Mouse (Mus musculus): ENCODE measurements around the gene Alg11. TPM values are rescaled to one million over a fixed set of nuclear protein-coding genes. Genes with fewer than 3 reads are reported as not detected.

The Alg11 gene
- polyA plus RNA-seq, 1 experiment from 2014 or later = 8.7 TPM

- Histone ChIP-seq H3K9ac (replicated peaks) (no peak overlapping the region), H3K27ac (ENCODE audit: low read depth) (no peak overlapping the region), H3K36me3 (replicated peaks; ENCODE audit: insufficient read depth, low read length) (peaks cover 2% of the 10 kb centered on the region; the same call in 1 of the 2 replicates), H3K4me2 (ENCODE audit: low read depth, low read length) (no peak overlapping the region), H3K4me1 (ENCODE audit: insufficient read depth) (no peaks in the 10 kb centered on the region; the same call in 1 of the 2 replicates), H3K9me3 (ENCODE audit: low read length) (no peaks in the 10 kb centered on the region), H3K27me3 (ENCODE audit: insufficient read depth, low read length) (no peaks in the 10 kb centered on the region), H3K4me3 (ENCODE audit: low read depth, low read length) (no peak overlapping the region)
- WGBS (ENCODE audit: insufficient replicate concordance) = 78% methylated on average over 3 of the region's 3 CpGs
- peak; percentile 29 for DNase-seq
- no peak for TF ChIP-seq EP300 (IDR thresholded peaks at IDR 0.05; ENCODE audit: low read depth)
- TF ChIP-seq CTCF (IDR thresholded peaks at IDR 0.05; ENCODE audit: low read depth) = peak; percentile 52
- ATAC-seq = peak; percentile 45; the same call in 1 of the 2 replicates
Measured at GRCm38 (mm10) chr8:22028973-22029372, 31.5 kb upstream of the Alg11 start.

DNA sequence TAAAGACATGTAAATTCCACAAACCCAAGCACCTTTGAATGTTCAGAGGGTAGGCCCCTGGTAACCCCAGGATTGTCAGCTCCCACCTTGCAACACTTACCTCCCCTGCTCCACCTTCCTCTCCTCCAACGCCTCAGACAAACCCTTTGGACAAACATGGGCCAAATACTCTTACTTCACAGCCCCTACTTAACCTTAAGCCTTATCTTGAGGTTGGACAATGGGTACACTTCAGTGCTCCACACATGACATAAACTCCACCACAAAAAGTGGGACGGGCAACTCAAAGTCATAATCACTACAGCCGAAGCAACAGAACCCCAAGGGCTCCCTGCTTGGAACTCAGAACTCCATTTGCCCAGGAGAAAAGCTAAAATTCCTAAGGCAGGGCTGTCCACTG lies 29.5 kb upstream of the Alg11 start:
- no peaks in the 10 kb centered on the region for H3K27me3 ChIP-seq (ENCODE audit: insufficient read depth, low read length)
- TF ChIP-seq EP300 (IDR thresholded peaks at IDR 0.05; ENCODE audit: low read depth) = no peak
- no peak for TF ChIP-seq CTCF (IDR thresholded peaks at IDR 0.05; ENCODE audit: low read depth)
- no peak overlapping the region for H3K4me3 ChIP-seq (ENCODE audit: low read depth, low read length)
- H3K9me3 ChIP-seq (ENCODE audit: low read length) = no peaks in the 10 kb centered on the region
- H3K4me2 ChIP-seq (ENCODE audit: low read depth, low read length) = no peak overlapping the region
- no peaks in the 10 kb centered on the region; the same call in 1 of the 2 replicates for H3K4me1 ChIP-seq (ENCODE audit: insufficient read depth)
- H3K9ac ChIP-seq (replicated peaks) = no peak overlapping the region
- WGBS (ENCODE audit: insufficient replicate concordance) = 84% methylated on average over 3 of the region's 3 CpGs
- ATAC-seq (no peak), DNase-seq (no peak)
- no peak overlapping the region for H3K27ac ChIP-seq (ENCODE audit: low read depth)
- peaks cover 2% of the 10 kb centered on the region; the same call in 1 of the 2 replicates for H3K36me3 ChIP-seq (replicated peaks; ENCODE audit: insufficient read depth, low read length)

- no peak for DNase-seq
- WGBS (ENCODE audit: insufficient replicate concordance) = 91% methylated on average over 9 of the region's 9 CpGs
Measured at GRCm38 (mm10) chr8:22036137-22036536, 24.4 kb upstream of the Alg11 start.

DNA sequence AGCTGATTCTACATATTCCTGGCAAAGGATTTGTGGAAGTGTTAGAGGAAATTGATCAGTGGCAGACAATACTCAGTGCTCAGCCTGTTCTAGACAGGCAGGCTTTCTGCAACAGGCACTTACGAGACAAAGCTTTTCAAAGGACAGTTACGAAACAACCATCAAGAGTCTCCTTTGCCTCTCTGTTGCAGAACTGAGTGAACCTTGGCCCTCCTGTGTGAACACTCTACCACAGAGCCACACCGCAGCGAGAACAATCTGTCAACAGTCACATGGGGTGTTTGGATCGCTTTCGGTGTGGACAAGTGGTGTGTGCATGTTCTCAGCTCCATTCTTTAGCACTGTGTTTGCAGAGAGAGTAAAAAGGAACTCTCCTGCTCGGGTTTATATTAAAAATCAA lies 23.5 kb upstream of the Alg11 start:
- DNase-seq = peak; percentile 40
- Histone ChIP-seq H3K27ac (ENCODE audit: low read depth) (peak overlapping the region; percentile 48), H3K4me2 (ENCODE audit: low read depth, low read length) (peak overlapping the region; percentile 22; the same call in 1 of the 2 replicates), H3K36me3 (replicated peaks; ENCODE audit: insufficient read depth, low read length) (no peaks in the 10 kb centered on the region), H3K9me3 (ENCODE audit: low read length) (no peaks in the 10 kb centered on the region), H3K9ac (replicated peaks) (no peak overlapping the region), H3K4me3 (ENCODE audit: low read depth, low read length) (no peak overlapping the region), H3K4me1 (ENCODE audit: insufficient read depth) (peaks cover 7% of the 10 kb centered on the region; the same call in 1 of the 2 replicates), H3K27me3 (ENCODE audit: insufficient read depth, low read length) (no peaks in the 10 kb centered on the region)
- peak; percentile 89 for ATAC-seq
- TF ChIP-seq EP300 (IDR thresholded peaks at IDR 0.05; ENCODE audit: low read depth) (no peak), CTCF (IDR thresholded peaks at IDR 0.05; ENCODE audit: low read depth) (no peak)
- WGBS (ENCODE audit: insufficient replicate concordance) = 60% methylated on average over 7 of the region's 7 CpGs

More at GRCm38 (mm10) chr8:22036137-22036536, 24.4 kb upstream of the Alg11 start:
- peaks cover 7% of the 10 kb centered on the region; the same call in 1 of the 2 replicates for H3K4me1 ChIP-seq (ENCODE audit: insufficient read depth)
- H3K27ac ChIP-seq (ENCODE audit: low read depth) = peak overlapping the region; percentile 22; the same call in 1 of the 2 replicates
- no peaks in the 10 kb centered on the region for H3K36me3 ChIP-seq (replicated peaks; ENCODE audit: insufficient read depth, low read length)
- no peak overlapping the region for H3K9ac ChIP-seq (replicated peaks)
- TF ChIP-seq EP300 (IDR thresholded peaks at IDR 0.05; ENCODE audit: low read depth) (no peak), CTCF (IDR thresholded peaks at IDR 0.05; ENCODE audit: low read depth) (no peak)
- no peak overlapping the region for H3K4me2 ChIP-seq (ENCODE audit: low read depth, low read length)
- H3K27me3 ChIP-seq (ENCODE audit: insufficient read depth, low read length) = no peaks in the 10 kb centered on the region
- H3K9me3 ChIP-seq (ENCODE audit: low read length) = no peaks in the 10 kb centered on the region
- no peak for ATAC-seq
- H3K4me3 ChIP-seq (ENCODE audit: low read depth, low read length) = no peak overlapping the region

DNA sequence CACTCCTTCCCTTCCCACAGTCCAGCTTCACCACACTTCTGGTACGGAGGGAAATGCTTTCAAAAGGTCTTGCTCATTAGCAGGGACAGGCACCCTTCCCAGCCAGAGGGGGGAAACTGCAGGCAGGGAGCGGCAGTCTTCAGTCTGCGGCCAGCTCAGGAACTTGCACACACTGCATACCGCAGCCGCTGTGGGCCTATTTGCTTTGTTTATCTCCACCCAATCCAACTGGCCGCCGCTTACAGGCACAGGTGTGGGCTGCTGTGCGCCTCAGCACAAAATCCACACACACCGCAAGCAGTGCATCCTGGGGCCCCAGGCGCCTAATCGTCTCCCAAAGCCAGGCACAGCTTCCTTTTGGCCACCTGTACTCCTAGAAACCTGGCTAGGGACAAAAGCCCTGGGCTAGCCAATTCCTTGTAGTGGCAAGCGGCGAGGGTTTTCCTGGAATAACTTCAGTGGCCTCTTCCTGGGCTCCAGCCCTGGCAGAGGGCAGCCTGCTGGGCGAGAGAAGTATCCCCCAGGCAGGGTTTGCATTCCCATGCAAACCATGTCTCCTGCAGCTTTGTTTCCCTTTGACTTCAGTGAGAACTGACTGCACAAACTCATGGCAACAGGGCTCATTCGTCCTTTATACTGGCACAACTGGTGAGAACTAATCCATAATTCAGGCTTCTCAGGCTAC lies 20.9 kb upstream of the Alg11 start:
- 18% methylated on average over 15 of the region's 15 CpGs for WGBS (ENCODE audit: insufficient replicate concordance)
- ATAC-seq (peak; percentile 70), DNase-seq (peak; percentile 45)
- no peaks in the 10 kb centered on the region for H3K9me3 ChIP-seq (ENCODE audit: low read length)
- TF ChIP-seq EP300 (IDR thresholded peaks at IDR 0.05; ENCODE audit: low read depth) (no peak), CTCF (IDR thresholded peaks at IDR 0.05; ENCODE audit: low read depth) (no peak)
- peaks cover 7% of the 10 kb centered on the region; the same call in 1 of the 2 replicates for H3K4me1 ChIP-seq (ENCODE audit: insufficient read depth)
- H3K9ac ChIP-seq (replicated peaks) = peak overlapping the region; percentile 41; the same call in 1 of the 2 replicates
- no peaks in the 10 kb centered on the region for H3K27me3 ChIP-seq (ENCODE audit: insufficient read depth, low read length)
- H3K36me3 ChIP-seq (replicated peaks; ENCODE audit: insufficient read depth, low read length) = no peaks in the 10 kb centered on the region
- peak overlapping the region; percentile 55; the same call in 1 of the 2 replicates for H3K27ac ChIP-seq (ENCODE audit: low read depth)
- H3K4me2 ChIP-seq (ENCODE audit: low read depth, low read length) = peak overlapping the region; percentile 23
- H3K4me3 ChIP-seq (ENCODE audit: low read depth, low read length) = peak overlapping the region; percentile 1; the same call in 1 of the 2 replicates

- no peaks in the 10 kb centered on the region for H3K27me3 ChIP-seq (ENCODE audit: insufficient read depth, low read length)
- H3K4me1 ChIP-seq (ENCODE audit: insufficient read depth) = peaks cover 7% of the 10 kb centered on the region; the same call in 1 of the 2 replicates
- H3K4me3 ChIP-seq (ENCODE audit: low read depth, low read length) = no peak overlapping the region
- no peak overlapping the region for H3K9ac ChIP-seq (replicated peaks)
- H3K4me2 ChIP-seq (ENCODE audit: low read depth, low read length) = no peak overlapping the region
- H3K36me3 ChIP-seq (replicated peaks; ENCODE audit: insufficient read depth, low read length) = no peaks in the 10 kb centered on the region
- H3K9me3 ChIP-seq (ENCODE audit: low read length) = no peaks in the 10 kb centered on the region
- TF ChIP-seq EP300 (IDR thresholded peaks at IDR 0.05; ENCODE audit: low read depth) (no peak), CTCF (IDR thresholded peaks at IDR 0.05; ENCODE audit: low read depth) (no peak)
- WGBS (ENCODE audit: insufficient replicate concordance) = 48% methylated on average over 6 of the region's 6 CpGs
- no peak; the same call in 1 of the 2 replicates for ATAC-seq
- no peak for DNase-seq
- H3K27ac ChIP-seq (ENCODE audit: low read depth) = no peak overlapping the region
Measured at GRCm38 (mm10) chr8:22040153-22040509, 20.4 kb upstream of the Alg11 start.
